Mouse (Mus musculus) lung, adult 18-20 months (tissue): ENCODE measurements around the gene Uqcr11.

Experiments used
- DNase-seq, 2 experiments: peaks; one replicate each; pipeline ENCODE4 v3.0.0; 2022; ENCODE audit warnings: mixed read lengths in 2 of 2

The Uqcr11 gene

GRCm38 (mm10) chr10:80430375-80430980, 23.8 kb upstream of the Uqcr11 start:
- DNase-seq = no peak

GRCm38 (mm10) chr10:80429800-80430199, 23.2 kb upstream of the Uqcr11 start:
- no peak for DNase-seq

- no peak for DNase-seq
Observed at GRCm38 (mm10) chr10:80425041-80425440, 18.4 kb upstream of the Uqcr11 start.

- peak in 1 of 2 experiments; percentile 37 for DNase-seq
Observed at GRCm38 (mm10) chr10:80423562-80423961, 16.9 kb upstream of the Uqcr11 start.

- no peak for DNase-seq
Observed at GRCm38 (mm10) chr10:80421651-80422472, 15.2 kb upstream of the Uqcr11 start.

- DNase-seq = no peak
Observed at GRCm38 (mm10) chr10:80421208-80421607, 14.6 kb upstream of the Uqcr11 start.

GRCm38 (mm10) chr10:80420729-80421128, 14.1 kb upstream of the Uqcr11 start:
- no peak for DNase-seq

GRCm38 (mm10) chr10:80419419-80419818, 12.8 kb upstream of the Uqcr11 start:
- DNase-seq = no peak

- DNase-seq = peak; percentile 61 to 67
Observed at GRCm38 (mm10) chr10:80418311-80418710, 11.7 kb upstream of the Uqcr11 start.

- DNase-seq = no peak
Observed at GRCm38 (mm10) chr10:80417841-80418240, 11.2 kb upstream of the Uqcr11 start.

- no peak for DNase-seq
Observed at GRCm38 (mm10) chr10:80417371-80417770, 10.7 kb upstream of the Uqcr11 start.

GRCm38 (mm10) chr10:80415566-80415965, 8.9 kb upstream of the Uqcr11 start:
- no peak for DNase-seq

GRCm38 (mm10) chr10:80412656-80413541, 6.3 kb upstream of the Uqcr11 start:
- DNase-seq = peak; percentile 58 to 63

GRCm38 (mm10) chr10:80407924-80408323, 1.3 kb upstream of the Uqcr11 start:
- DNase-seq = no peak

GRCm38 (mm10) chr10:80405481-80406173, 1.0 kb downstream of the Uqcr11 start:
- no peak for DNase-seq

GRCm38 (mm10) chr10:80403044-80403692, 3.5 kb downstream of the Uqcr11 start:
- peak; percentile 49 to 56 for DNase-seq

- no peak for DNase-seq
Observed at GRCm38 (mm10) chr10:80400704-80401161, 5.9 kb downstream of the Uqcr11 start.

GRCm38 (mm10) chr10:80399973-80400703, 6.5 kb downstream of the Uqcr11 start:
- no peak for DNase-seq

- DNase-seq = peak; percentile 100
Observed at GRCm38 (mm10) chr10:80399191-80399972, 7.2 kb downstream of the Uqcr11 start, which contains the start of gene Mbd3. Gene Mbd3, minus strand, starts transcription at chr10:80399550.

GRCm38 (mm10) chr10:80398719-80399190, 7.9 kb downstream of the Uqcr11 start:
- peak; percentile 97 to 99 for DNase-seq
